Mouse (Mus musculus) bone marrow, adult 2 months (tissue): ENCODE results near the gene Pcgf3.

Source experiments
- CTCF ChIP-seq: fragments of 200-500 bp; IDR thresholded peaks from 2 replicates; pipeline ENCODE4 v1.5.1; 2011; ENCODE audit warnings: low read length, control low read depth; ENCODE audit not compliant: control insufficient read depth, insufficient read depth
- POLR2A ChIP-seq: fragments of 200-500 bp; IDR thresholded peaks from 2 replicates; pipeline ENCODE4 v1.6.1; 2011; ENCODE audit warnings: low read depth, mild to moderate bottlenecking, control low read depth, low read length, borderline replicate concordance; ENCODE audit not compliant: control insufficient read depth

GRCm38 (mm10) chr5:108466647-108467046 lies 5.6 kb downstream of the Pcgf3 start:
- TF ChIP-seq CTCF (no peak), POLR2A (no peak)
